Mouse (Mus musculus) midbrain, embryonic 11.5 days (tissue): ENCODE measurements at regions not wholly inside any gene's neighbourhood (a gene's known extent, or its start where the extent isn't known, plus 50 kb on each side); places are given as distances from the start of the nearest gene placed in this dataset.

Source experiments
- ATAC-seq: fragments of 200-750 bp; cut with Nextera tagmentation; 2 replicates; pipeline ENCODE4 v1.8.0; 2017; ENCODE audit warnings: moderate TSS enrichment, moderate library complexity; ENCODE audit not compliant: low FRiP score
- DNase-seq: peaks from one replicate; pipeline ENCODE4 v3.0.0; 2015; ENCODE audit warnings: low spot score; ENCODE audit errors: missing footprints
- H3K27ac ChIP-seq: fragments of 300-500 bp; sonication (generic); 2 replicates; pipeline ENCODE4 v1.5.1; 2014; ENCODE audit warnings: low read depth, low read length
- H3K27me3 ChIP-seq: fragments of 300-500 bp; sonication (generic); 2 replicates; pipeline ENCODE4 v1.6.1; 2014; ENCODE audit warnings: mild to moderate bottlenecking, low read length, moderate library complexity, mixed read lengths; ENCODE audit not compliant: control insufficient read depth, insufficient read depth
- H3K36me3 ChIP-seq: fragments of 300-500 bp; sonication (generic); 2 replicates; pipeline ENCODE4 v1.6.1; 2014; ENCODE audit warnings: mild to moderate bottlenecking, low read length, moderate library complexity, mixed read lengths; ENCODE audit not compliant: control insufficient read depth, insufficient read depth
- H3K4me1 ChIP-seq: fragments of 300-500 bp; sonication (generic); 2 replicates; pipeline ENCODE4 v1.6.1; 2014; ENCODE audit warnings: low read length; ENCODE audit not compliant: control insufficient read depth, insufficient read depth
- H3K4me2 ChIP-seq: fragments of 300-500 bp; sonication (generic); 2 replicates; pipeline ENCODE4 v1.6.1; 2014; ENCODE audit warnings: mild to moderate bottlenecking, moderate library complexity
- H3K4me3 ChIP-seq: fragments of 300-500 bp; sonication (generic); 2 replicates; pipeline ENCODE4 v1.5.1; 2014; ENCODE audit warnings: low read depth, low read length
- H3K9ac ChIP-seq: fragments of 300-500 bp; sonication (generic); 2 replicates; pipeline ENCODE4 v1.6.1; 2014; ENCODE audit warnings: low read length
- H3K9me3 ChIP-seq: fragments of 300-500 bp; sonication (generic); 2 replicates; pipeline ENCODE4 v1.6.1; 2016; ENCODE audit warnings: low read length; ENCODE audit not compliant: control insufficient read depth
- WGBS: fragments of 180-500 bp; shearing (Covaris S2); extraction: QIAGEN DNeasy Blood & Tissue Kit; methylation state at CpG from one replicate; pipeline ENCODE4 v1.1.7; 2014; 5-methylcytosine and 5-hydroxymethylcytosine counted together

- no peak overlapping the region for H3K27ac ChIP-seq
- no peak for ATAC-seq
- no peaks in the 10 kb centered on the region for H3K27me3 ChIP-seq
- peaks cover 4% of the 10 kb centered on the region; the same call in 1 of the 2 replicates for H3K4me1 ChIP-seq
- H3K4me2 ChIP-seq: no peak overlapping the region
- H3K4me3 ChIP-seq: no peak overlapping the region
- DNase-seq: peak; percentile 51
- no peak overlapping the region for H3K9ac ChIP-seq
- no peaks in the 10 kb centered on the region for H3K9me3 ChIP-seq
- no peaks in the 10 kb centered on the region for H3K36me3 ChIP-seq
- WGBS: 69% methylated on average over 13 of the region's 13 CpGs
Measured at GRCm38 (mm10) chr14:24900501-24901179, 413.7 kb downstream of the Rps24 start.

DNA sequence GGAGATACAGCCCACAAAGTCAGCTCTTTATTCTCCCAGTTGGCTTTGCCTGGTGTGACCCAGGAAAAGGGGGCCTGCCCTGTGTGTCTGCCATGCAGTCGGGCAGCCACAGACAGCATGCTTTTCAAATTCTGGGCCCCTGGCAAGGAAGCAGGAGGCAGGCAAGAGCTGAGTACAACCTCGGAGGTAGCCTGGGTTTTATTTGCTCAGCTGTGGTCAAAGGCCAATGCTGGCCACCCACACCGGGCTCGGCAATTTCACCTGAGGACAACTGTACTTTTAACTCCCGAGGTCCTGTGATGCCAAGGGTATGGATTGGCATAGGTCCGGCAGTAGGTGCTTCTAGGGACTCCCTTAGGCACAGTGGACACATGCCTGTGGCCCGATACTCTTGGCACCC lies 414.8 kb downstream of the Rps24 start:
- no peaks in the 10 kb centered on the region for H3K9me3 ChIP-seq
- no peak overlapping the region for H3K9ac ChIP-seq
- no peaks in the 10 kb centered on the region for H3K27me3 ChIP-seq
- DNase-seq (peak; percentile 78), ATAC-seq (no peak)
- 70% methylated on average over 7 of the region's 7 CpGs for WGBS
- no peak overlapping the region for H3K27ac ChIP-seq
- H3K36me3 ChIP-seq: no peaks in the 10 kb centered on the region
- no peak overlapping the region for H3K4me3 ChIP-seq
- H3K4me2 ChIP-seq: no peak overlapping the region
- peaks cover 4% of the 10 kb centered on the region; the same call in 1 of the 2 replicates for H3K4me1 ChIP-seq

DNA sequence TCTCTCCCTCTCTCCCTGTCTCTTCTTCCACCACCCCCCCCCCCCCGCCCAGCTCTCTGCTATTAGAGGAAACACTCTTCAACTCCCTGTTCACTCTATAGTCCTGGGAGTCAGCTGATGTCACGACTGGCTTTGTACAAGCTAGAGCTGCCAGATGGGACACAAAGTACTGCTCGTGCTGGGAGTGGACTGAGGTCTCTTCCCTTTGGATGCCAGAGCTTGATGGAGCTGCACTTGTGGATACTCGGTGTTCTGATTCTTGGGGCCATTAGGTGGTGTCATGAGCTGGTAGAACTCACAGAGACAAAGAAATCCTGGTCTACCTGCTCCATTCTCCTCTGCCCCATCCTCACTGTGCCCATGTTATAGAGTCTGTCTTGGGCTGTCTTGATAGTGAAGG lies 415.9 kb downstream of the Rps24 start:
- Histone ChIP-seq H3K27me3 (no peaks in the 10 kb centered on the region), H3K36me3 (no peaks in the 10 kb centered on the region), H3K4me3 (no peak overlapping the region), H3K4me2 (no peak overlapping the region), H3K9ac (no peak overlapping the region), H3K9me3 (no peaks in the 10 kb centered on the region), H3K27ac (no peak overlapping the region), H3K4me1 (peaks cover 4% of the 10 kb centered on the region; the same call in 1 of the 2 replicates)
- ATAC-seq (no peak), DNase-seq (no peak)
- WGBS: 30% methylated on average over 3 of the region's 4 CpGs

GRCm38 (mm10) chr14:24904712-24905111 lies 417.8 kb downstream of the Rps24 start:
- no peaks in the 10 kb centered on the region for H3K36me3 ChIP-seq
- no peak for DNase-seq
- 0 out of 2 replicates have a peak, but pooled peaks cover 2% of the 10 kb centered on the region for H3K4me1 ChIP-seq
- H3K27me3 ChIP-seq: no peaks in the 10 kb centered on the region
- no peak overlapping the region for H3K4me2 ChIP-seq
- H3K9me3 ChIP-seq: no peaks in the 10 kb centered on the region
- no peak overlapping the region for H3K27ac ChIP-seq
- no peak overlapping the region for H3K9ac ChIP-seq
- no peak overlapping the region for H3K4me3 ChIP-seq
- 89% methylated on average over 6 of the region's 6 CpGs for WGBS
- no peak for ATAC-seq

DNA sequence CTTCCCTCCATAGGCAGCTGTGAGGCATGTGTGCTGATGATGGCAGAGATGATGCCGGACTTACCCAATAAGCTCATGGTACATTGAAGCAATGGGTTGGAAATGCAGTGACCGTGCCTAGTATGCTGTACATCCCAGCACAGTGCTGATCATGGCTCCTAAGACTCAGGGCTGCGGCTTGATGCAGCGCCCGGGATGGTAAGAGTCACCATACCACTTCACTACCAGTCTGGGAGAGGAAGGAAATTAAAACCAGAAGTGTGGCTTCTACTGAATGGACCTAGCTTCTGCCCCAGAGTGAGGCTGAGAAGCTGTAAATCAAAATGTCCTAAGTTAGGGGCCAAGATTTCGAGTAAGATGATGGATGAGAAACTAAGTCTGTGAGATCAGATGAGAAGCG lies 420.0 kb downstream of the Rps24 start:
- no peak overlapping the region for H3K27ac ChIP-seq
- H3K4me2 ChIP-seq: no peak overlapping the region
- H3K9ac ChIP-seq: no peak overlapping the region
- H3K4me1 ChIP-seq: 0 out of 2 replicates have a peak, but pooled peaks cover 2% of the 10 kb centered on the region
- DNase-seq: no peak
- H3K4me3 ChIP-seq: no peak overlapping the region
- ATAC-seq: no peak
- H3K36me3 ChIP-seq: no peaks in the 10 kb centered on the region
- H3K27me3 ChIP-seq: no peaks in the 10 kb centered on the region
- 83% methylated on average over 7 of the region's 7 CpGs for WGBS
- no peaks in the 10 kb centered on the region for H3K9me3 ChIP-seq

GRCm38 (mm10) chr14:24908377-24908776 lies 421.5 kb downstream of the Rps24 start:
- Histone ChIP-seq H3K36me3 (no peaks in the 10 kb centered on the region), H3K4me3 (no peak overlapping the region), H3K27ac (no peak overlapping the region), H3K4me2 (no peak overlapping the region), H3K27me3 (no peaks in the 10 kb centered on the region), H3K4me1 (no peaks in the 10 kb centered on the region), H3K9ac (no peak overlapping the region), H3K9me3 (no peaks in the 10 kb centered on the region)
- DNase-seq (no peak), ATAC-seq (no peak)
- WGBS: 71% methylated on average over 4 of the region's 4 CpGs

GRCm38 (mm10) chr14:24911621-24912020 lies 424.7 kb downstream of the Rps24 start:
- no peaks in the 10 kb centered on the region for H3K27me3 ChIP-seq
- H3K27ac ChIP-seq: no peak overlapping the region
- H3K4me2 ChIP-seq: no peak overlapping the region
- no peak for ATAC-seq
- WGBS: 88% methylated on average over 6 of the region's 6 CpGs
- DNase-seq: no peak
- H3K9ac ChIP-seq: no peak overlapping the region
- peaks cover 3% of the 10 kb centered on the region; the same call in 1 of the 2 replicates for H3K4me1 ChIP-seq
- H3K9me3 ChIP-seq: no peaks in the 10 kb centered on the region
- no peak overlapping the region for H3K4me3 ChIP-seq
- no peaks in the 10 kb centered on the region for H3K36me3 ChIP-seq

DNA sequence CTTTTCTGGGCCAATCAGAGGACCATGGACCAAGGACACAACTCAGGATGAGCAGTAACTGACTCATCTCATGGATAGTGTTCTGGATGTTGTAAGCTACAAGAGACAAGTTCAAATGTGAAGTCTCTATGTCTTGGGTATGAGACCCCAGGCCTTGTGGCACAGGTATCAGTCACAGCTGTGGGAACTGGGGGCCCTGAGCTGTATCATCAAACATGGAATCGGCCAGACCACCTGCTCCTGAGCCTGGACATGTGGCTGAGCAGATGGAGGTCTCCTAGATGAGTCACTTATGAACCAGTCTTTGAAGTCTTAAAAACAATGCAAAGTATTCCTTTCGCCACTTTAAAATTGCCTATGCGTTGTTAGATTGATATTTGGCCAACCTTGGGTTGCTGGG lies 432.1 kb downstream of the Rps24 start:
- H3K9ac ChIP-seq: no peak overlapping the region
- no peaks in the 10 kb centered on the region for H3K9me3 ChIP-seq
- peaks cover 3% of the 10 kb centered on the region; the same call in 1 of the 2 replicates for H3K4me1 ChIP-seq
- no peaks in the 10 kb centered on the region for H3K36me3 ChIP-seq
- ATAC-seq (no peak), DNase-seq (no peak)
- WGBS: 85% methylated on average over 3 of the region's 3 CpGs
- no peak overlapping the region for H3K4me3 ChIP-seq
- no peak overlapping the region for H3K4me2 ChIP-seq
- H3K27me3 ChIP-seq: no peaks in the 10 kb centered on the region
- H3K27ac ChIP-seq: no peak overlapping the region

GRCm38 (mm10) chr14:24922006-24922405 lies 435.1 kb downstream of the Rps24 start:
- Histone ChIP-seq H3K4me1 (peaks cover 6% of the 10 kb centered on the region), H3K9me3 (no peaks in the 10 kb centered on the region), H3K9ac (no peak overlapping the region), H3K27ac (no peak overlapping the region), H3K4me2 (no peak overlapping the region), H3K4me3 (no peak overlapping the region), H3K36me3 (no peaks in the 10 kb centered on the region), H3K27me3 (no peaks in the 10 kb centered on the region)
- DNase-seq: no peak
- no peak for ATAC-seq
- 91% methylated on average over 10 of the region's 10 CpGs for WGBS
